Mouse (Mus musculus): ENCODE results near the gene Sema3a. TPM values are rescaled to one million over a fixed set of nuclear protein-coding genes. Genes with fewer than 3 reads are reported as not detected.
"Not testable (repeated sequence)": the region's sequence is repeated elsewhere in the genome, so short reads cannot be mapped to it uniquely, and the experiment has no call there.

Gene Sema3a
- total RNA-seq, 1 experiment, result 0.62 TPM

DNA sequence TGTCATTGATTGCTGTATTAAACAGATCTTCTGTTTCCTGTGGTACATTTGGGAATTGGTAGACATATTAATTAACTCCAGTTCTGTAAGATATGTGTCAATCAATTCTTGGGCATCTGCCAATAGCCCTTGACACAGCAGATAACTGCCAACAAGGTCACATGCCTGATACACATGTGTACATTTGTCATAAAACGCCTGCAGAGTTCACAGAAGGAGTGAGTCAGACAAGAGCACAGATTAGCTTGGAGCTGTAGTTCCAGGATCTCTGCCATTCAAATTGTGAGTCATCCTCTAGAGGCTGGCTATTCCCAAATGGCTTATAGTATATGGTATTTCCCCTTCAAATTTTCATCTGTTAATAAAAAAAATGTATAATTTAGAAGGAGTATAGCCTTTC is 352.4 kb downstream of the Sema3a start:
- Histone ChIP-seq H3K9me3 (ENCODE audit: control insufficient read depth, insufficient read depth, low read depth, low read length) (no peaks in the 10 kb centered on the region), H3K36me3 (ENCODE audit: control insufficient read depth, insufficient read depth, low read length, poor library complexity, severe bottlenecking) (no peaks in the 10 kb centered on the region), H3K27ac (ENCODE audit: insufficient read depth, low read depth, low read length, poor library complexity, severe bottlenecking) (no peak overlapping the region), H3K4me1 (ENCODE audit: control insufficient read depth in 2 of 2, insufficient read depth in 2 of 2, low read length in 2 of 2, poor library complexity in 1 of 2) (no peaks in the 10 kb centered on the region), H3K4me3 (ENCODE audit: insufficient read depth in 1 of 2, low read depth in 1 of 2, low read length in 2 of 2, poor library complexity in 1 of 2, severe bottlenecking in 1 of 2) (no peak overlapping the region), H3K9ac (ENCODE audit: insufficient read depth, low read depth, low read length, poor library complexity, severe bottlenecking) (no peak overlapping the region)
- in situ Hi-C loops (cut with MboI; ENCODE audit: low sequenced_read_pairs in 2 of 2, unreplicated experiment in 2 of 2), result no loop called here
- DNase-seq (ENCODE audit: low read depth, low spot score), result no peak
- TF ChIP-seq ZC3H11A (IDR thresholded peaks at IDR 0.05; ENCODE audit: borderline replicate concordance, low read depth, low read length), result no peak
- no peak for TF ChIP-seq MAFK (IDR thresholded peaks at IDR 0.05; ENCODE audit: insufficient read depth, low read depth, low read length)
- TF ChIP-seq HCFC1 (IDR thresholded peaks at IDR 0.05; ENCODE audit: borderline replicate concordance, insufficient read depth, low read length), result no peak

DNA sequence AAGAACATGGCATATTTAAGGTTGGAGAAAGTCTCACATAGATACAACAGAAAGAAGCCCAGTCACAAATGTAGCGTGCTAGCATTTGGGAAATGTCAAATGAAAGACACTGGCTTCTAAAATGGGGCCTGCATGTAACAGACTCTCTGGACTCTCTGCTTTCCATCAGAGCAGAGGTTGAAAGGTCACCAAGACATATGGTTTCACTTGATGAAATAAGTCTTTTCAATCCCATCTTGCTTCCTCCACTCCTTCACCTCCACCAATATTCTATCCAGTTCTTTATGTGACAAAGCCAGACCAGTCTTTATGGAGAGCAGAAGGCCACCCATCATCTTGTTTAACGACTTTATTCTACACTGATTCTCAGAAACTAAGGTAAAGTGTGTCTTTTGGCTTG is 363.5 kb downstream of the Sema3a start:
- H3K36me3 ChIP-seq (ENCODE audit: control insufficient read depth, insufficient read depth, low read length, poor library complexity, severe bottlenecking), result no peaks in the 10 kb centered on the region
- in situ Hi-C loops (cut with MboI; ENCODE audit: low sequenced_read_pairs in 2 of 2, unreplicated experiment in 2 of 2), result no loop called here
- no peak for DNase-seq (ENCODE audit: low read depth, low spot score)
- TF ChIP-seq ZNF384 (IDR thresholded peaks at IDR 0.05; ENCODE audit: low read depth, low read length), result no peak
- no peak for TF ChIP-seq HCFC1 (IDR thresholded peaks at IDR 0.05; ENCODE audit: borderline replicate concordance, insufficient read depth, low read length)
- no peak for TF ChIP-seq MAFK (IDR thresholded peaks at IDR 0.05; ENCODE audit: insufficient read depth, low read depth, low read length)
- no peak for TF ChIP-seq CHD2 (IDR thresholded peaks at IDR 0.05; ENCODE audit: low read depth, low read length)
- TF ChIP-seq ZC3H11A (IDR thresholded peaks at IDR 0.05; ENCODE audit: borderline replicate concordance, low read depth, low read length), result no peak
- H3K9ac ChIP-seq (ENCODE audit: insufficient read depth, low read depth, low read length, poor library complexity, severe bottlenecking), result no peak overlapping the region
- no peak overlapping the region for H3K27ac ChIP-seq (ENCODE audit: insufficient read depth, low read depth, low read length, poor library complexity, severe bottlenecking)
- H3K9me3 ChIP-seq (ENCODE audit: control insufficient read depth, insufficient read depth, low read depth, low read length), result no peaks in the 10 kb centered on the region
- no peak overlapping the region for H3K4me3 ChIP-seq (ENCODE audit: insufficient read depth in 1 of 2, low read depth in 1 of 2, low read length in 2 of 2, poor library complexity in 1 of 2, severe bottlenecking in 1 of 2)
- no peaks in the 10 kb centered on the region for H3K4me1 ChIP-seq (ENCODE audit: control insufficient read depth in 2 of 2, insufficient read depth in 2 of 2, low read length in 2 of 2, poor library complexity in 1 of 2)

DNA sequence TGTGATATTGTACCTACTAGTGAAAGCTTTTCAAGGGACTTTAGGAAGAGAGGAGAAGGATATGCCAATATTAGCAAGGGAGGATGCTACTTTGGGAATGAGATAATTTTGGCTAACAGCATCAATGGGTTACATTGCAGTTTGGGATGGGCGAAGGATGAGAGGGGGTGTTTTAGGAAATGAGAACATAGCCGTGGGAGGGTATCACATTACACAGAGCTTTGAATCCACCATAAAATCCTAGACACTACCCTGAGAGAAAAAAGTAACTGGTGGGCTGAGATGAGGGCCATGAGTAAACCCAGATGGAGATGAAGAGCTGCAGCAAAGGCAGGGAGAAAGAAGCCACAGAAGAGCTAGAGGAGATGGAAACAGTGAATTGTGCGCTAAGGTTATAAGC is 370.8 kb downstream of the Sema3a start:
- H3K9ac ChIP-seq (ENCODE audit: insufficient read depth, low read depth, low read length, poor library complexity, severe bottlenecking); H3K4me1 ChIP-seq (ENCODE audit: control insufficient read depth in 2 of 2, insufficient read depth in 2 of 2, low read length in 2 of 2, poor library complexity in 1 of 2); H3K9me3 ChIP-seq (ENCODE audit: control insufficient read depth, insufficient read depth, low read depth, low read length); in situ Hi-C loops (cut with MboI; ENCODE audit: low sequenced_read_pairs in 2 of 2, unreplicated experiment in 2 of 2); H3K27ac ChIP-seq (ENCODE audit: insufficient read depth, low read depth, low read length, poor library complexity, severe bottlenecking); DNase-seq (ENCODE audit: low read depth, low spot score); H3K36me3 ChIP-seq (ENCODE audit: control insufficient read depth, insufficient read depth, low read length, poor library complexity, severe bottlenecking); H3K4me3 ChIP-seq (ENCODE audit: insufficient read depth in 1 of 2, low read depth in 1 of 2, low read length in 2 of 2, poor library complexity in 1 of 2, severe bottlenecking in 1 of 2): not testable (repeated sequence)

GRCm38 (mm10) chr5:13499835-13500234 is 374.6 kb downstream of the Sema3a start:
- no peak for TF ChIP-seq MAFK (IDR thresholded peaks at IDR 0.05; ENCODE audit: insufficient read depth, low read depth, low read length)
- TF ChIP-seq ZC3H11A (IDR thresholded peaks at IDR 0.05; ENCODE audit: borderline replicate concordance, low read depth, low read length), result no peak
- no peak for TF ChIP-seq ZNF384 (IDR thresholded peaks at IDR 0.05; ENCODE audit: low read depth, low read length)
- no peak for TF ChIP-seq CHD2 (IDR thresholded peaks at IDR 0.05; ENCODE audit: low read depth, low read length)
- TF ChIP-seq HCFC1 (IDR thresholded peaks at IDR 0.05; ENCODE audit: borderline replicate concordance, insufficient read depth, low read length), result no peak
- DNase-seq (ENCODE audit: low read depth, low spot score), result no peak
- in situ Hi-C loops (cut with MboI; ENCODE audit: low sequenced_read_pairs in 2 of 2, unreplicated experiment in 2 of 2), result no loop called here
- no peaks in the 10 kb centered on the region for H3K9me3 ChIP-seq (ENCODE audit: control insufficient read depth, insufficient read depth, low read depth, low read length)
- H3K4me1 ChIP-seq (ENCODE audit: control insufficient read depth in 2 of 2, insufficient read depth in 2 of 2, low read length in 2 of 2, poor library complexity in 1 of 2), result no peaks in the 10 kb centered on the region
- H3K4me3 ChIP-seq (ENCODE audit: insufficient read depth in 1 of 2, low read depth in 1 of 2, low read length in 2 of 2, poor library complexity in 1 of 2, severe bottlenecking in 1 of 2), result no peak overlapping the region
- H3K9ac ChIP-seq (ENCODE audit: insufficient read depth, low read depth, low read length, poor library complexity, severe bottlenecking), result no peak overlapping the region
- H3K36me3 ChIP-seq (ENCODE audit: control insufficient read depth, insufficient read depth, low read length, poor library complexity, severe bottlenecking), result no peaks in the 10 kb centered on the region
- no peak overlapping the region for H3K27ac ChIP-seq (ENCODE audit: insufficient read depth, low read depth, low read length, poor library complexity, severe bottlenecking)

DNA sequence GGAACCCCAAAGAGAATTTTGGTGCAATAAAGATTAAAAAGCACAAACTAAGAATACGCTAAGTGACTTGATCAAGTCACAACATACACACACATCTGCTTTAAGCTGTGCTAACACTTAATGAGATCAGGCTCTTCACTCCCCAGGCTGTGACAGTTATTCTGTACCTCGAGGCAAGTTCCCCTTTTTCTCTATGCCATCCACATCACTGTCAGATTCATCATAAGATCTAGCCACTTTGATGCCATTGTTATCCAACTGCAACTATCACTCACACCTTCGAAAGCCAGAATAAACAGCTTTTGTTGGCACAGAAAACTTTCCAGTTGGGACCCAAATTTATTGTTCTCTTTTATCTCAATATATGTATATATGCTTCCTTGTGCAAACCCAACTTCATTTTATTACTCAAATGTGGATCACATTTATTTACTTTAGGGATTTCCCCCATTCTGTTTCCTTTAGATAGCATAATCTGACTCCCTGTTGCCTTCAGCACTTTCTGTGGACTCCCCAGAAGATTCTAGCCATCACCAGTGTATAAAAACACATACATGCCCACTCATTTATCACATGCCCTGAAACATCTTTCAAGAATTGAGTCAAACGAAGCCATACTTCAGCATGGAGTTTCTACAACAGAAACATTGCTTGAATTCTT is 380.8 kb downstream of the Sema3a start:
- DNase-seq (ENCODE audit: low read depth, low spot score), result no peak
- Histone ChIP-seq H3K4me1 (ENCODE audit: control insufficient read depth in 2 of 2, insufficient read depth in 2 of 2, low read length in 2 of 2, poor library complexity in 1 of 2) (no peaks in the 10 kb centered on the region), H3K9ac (ENCODE audit: insufficient read depth, low read depth, low read length, poor library complexity, severe bottlenecking) (no peak overlapping the region), H3K4me3 (ENCODE audit: insufficient read depth in 1 of 2, low read depth in 1 of 2, low read length in 2 of 2, poor library complexity in 1 of 2, severe bottlenecking in 1 of 2) (no peak overlapping the region), H3K9me3 (ENCODE audit: control insufficient read depth, insufficient read depth, low read depth, low read length) (no peaks in the 10 kb centered on the region), H3K27ac (ENCODE audit: insufficient read depth, low read depth, low read length, poor library complexity, severe bottlenecking) (no peak overlapping the region), H3K36me3 (ENCODE audit: control insufficient read depth, insufficient read depth, low read length, poor library complexity, severe bottlenecking) (no peaks in the 10 kb centered on the region)
- TF ChIP-seq MAFK (IDR thresholded peaks at IDR 0.05; ENCODE audit: insufficient read depth, low read depth, low read length) (no peak), ZC3H11A (IDR thresholded peaks at IDR 0.05; ENCODE audit: borderline replicate concordance, low read depth, low read length) (no peak), HCFC1 (IDR thresholded peaks at IDR 0.05; ENCODE audit: borderline replicate concordance, insufficient read depth, low read length) (no peak), ZNF384 (IDR thresholded peaks at IDR 0.05; ENCODE audit: low read depth, low read length) (no peak)
- in situ Hi-C loops (cut with MboI; ENCODE audit: low sequenced_read_pairs in 2 of 2, unreplicated experiment in 2 of 2), result no loop called here

All from ES-E14 (cell line).